Mouse (Mus musculus) right cerebral cortex, postnatal 36 days (tissue): ENCODE measurements around the gene Bcl7a.

ENCODE experiments used
- DNase-seq, 2 experiments: peaks; one replicate each; pipeline ENCODE4 v3.0.0; 2022; ENCODE audit warnings: low spot score in 2 of 2, mixed read lengths in 1 of 2

Gene Bcl7a

DNA sequence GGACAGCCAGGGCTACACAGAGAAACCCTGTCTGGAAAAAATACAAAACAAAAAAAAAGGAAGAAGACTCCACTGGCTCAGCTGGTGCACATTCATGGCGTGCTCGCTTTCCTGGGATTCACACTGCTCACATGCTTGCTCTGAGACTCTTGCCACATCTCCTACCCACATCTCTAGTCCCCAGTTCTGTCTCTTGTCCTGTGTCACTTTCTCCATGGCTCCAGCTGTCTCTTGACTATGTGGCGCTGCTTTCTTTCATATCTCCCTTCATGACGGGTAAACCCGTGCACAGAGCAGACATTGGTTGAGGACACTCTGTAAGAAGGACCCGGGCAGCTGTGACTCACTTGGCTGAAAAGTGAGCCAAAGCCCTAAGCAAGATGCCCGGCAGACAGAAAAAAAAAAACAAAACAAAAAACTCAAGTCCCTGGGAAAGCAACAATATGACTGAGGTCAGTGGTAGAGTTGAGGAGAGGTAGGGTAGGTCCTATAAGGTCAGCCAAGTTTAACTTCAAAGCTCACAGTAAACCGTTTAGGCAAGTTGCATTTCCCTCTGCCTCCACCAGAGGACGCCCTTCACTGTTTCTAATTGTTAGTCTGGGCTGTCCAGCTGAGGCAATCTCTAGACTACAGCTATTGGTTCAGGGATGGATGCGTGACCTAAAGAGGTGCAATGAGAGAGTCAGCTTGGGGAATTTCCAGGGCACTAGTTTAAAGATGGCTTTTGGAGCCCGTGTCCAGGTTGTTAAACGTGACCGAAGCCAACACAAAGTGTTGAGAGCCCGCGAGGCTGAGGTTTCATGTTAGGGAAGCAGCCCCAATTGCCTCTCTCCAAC, 33.7 kb downstream of the Bcl7a start:
- no peak for DNase-seq

DNA sequence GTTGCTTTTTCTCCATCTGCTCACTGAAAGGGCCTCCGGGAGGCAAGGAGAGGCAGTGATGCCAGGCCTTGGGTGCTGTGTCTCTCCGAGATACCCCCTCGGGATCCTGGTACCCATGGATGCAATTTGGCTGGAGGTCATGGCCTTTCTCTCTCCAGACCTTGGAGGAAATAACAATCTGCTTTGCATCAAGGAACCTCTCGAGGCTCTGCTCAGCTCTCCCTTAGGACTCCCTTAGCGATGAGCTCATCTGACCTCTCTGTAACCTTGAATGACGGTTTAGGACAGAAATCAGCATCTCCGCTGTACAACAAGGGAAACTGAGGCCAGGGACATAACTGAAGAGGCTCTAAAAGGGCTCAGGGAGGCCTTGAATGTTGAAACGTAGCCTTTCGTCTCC, 35.1 kb downstream of the Bcl7a start:
- no peak for DNase-seq

DNA sequence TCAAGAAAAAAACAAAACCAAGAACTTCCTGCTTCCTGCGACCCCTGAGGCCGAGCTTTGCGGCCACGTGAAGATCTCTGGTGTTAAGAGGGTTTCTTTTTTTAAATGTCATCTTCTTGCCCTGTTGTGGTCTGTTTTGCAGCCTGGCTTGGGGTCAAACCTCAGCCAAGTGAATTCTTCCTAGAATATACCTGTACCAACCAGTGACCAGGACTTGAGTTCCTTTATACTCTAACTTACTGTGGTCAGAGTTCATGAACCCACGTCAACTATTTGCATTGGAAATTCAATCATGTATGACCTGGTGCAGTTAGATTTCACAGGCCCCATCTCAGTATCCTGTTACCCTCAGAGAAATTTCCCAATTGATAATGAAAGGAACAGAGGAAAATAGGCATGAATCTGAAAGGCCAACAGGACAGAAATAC, 35.9 kb downstream of the Bcl7a start:
- DNase-seq, result no peak

DNA sequence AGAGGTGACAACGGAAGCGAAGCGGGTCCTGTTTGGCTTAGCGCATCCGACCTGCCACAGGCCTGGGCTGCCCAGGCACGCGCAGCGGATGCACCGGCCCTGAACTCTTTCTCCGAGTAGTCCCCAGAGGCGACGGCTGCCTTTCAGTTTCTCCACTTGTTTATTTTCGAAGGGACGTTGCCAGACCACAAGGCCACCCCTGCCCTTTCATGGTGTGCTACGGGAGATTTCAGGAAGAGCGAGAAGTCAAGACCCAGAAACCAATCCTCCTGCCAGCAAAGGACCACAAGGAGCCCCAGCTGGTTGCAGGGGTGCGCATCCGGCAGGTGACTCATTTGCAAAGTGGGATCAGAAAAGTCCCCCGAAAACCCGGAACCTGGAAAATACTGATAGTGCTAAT, 38.3 kb downstream of the Bcl7a start:
- DNase-seq, result no peak

DNA sequence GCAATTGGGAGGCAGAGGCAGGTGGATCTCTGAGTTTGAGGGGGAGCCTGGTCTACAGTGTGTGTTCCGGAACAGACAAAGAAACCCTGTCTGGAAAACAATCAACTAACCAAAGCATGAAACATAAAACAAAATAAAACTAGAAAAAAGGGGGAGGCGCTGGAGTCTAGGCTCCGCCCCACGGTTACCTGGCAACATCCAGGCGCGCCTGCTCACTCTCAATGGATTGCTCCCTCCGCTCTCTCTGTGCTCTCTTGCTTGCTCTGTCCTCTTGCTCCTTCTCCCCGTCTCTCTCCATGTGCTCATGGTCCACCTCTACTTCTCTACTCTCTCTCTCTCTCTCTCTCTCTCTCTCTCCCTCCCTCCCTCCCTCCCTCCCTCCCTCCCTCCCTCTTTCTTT, 39.1 kb downstream of the Bcl7a start:
- no peak for DNase-seq

DNA sequence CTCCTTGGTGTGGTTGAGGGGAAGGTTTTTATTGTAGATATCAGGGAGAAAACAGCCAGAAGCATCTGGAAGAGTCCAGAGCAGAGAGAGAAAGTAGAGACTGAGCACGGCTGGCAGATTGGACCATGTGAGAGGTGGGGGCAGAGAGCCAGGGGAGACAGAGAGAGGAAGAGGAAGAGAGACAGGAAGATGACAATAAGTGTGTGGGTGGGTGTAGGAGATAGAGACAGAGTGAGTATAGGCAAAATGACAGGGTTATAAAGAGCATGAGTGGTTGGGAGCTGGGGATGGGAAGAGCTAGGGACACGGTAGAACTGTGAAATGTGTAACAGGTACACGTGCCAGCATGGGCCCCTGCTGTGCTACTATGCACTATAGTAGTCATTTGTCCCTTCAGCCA, 44.8 kb downstream of the Bcl7a start:
- DNase-seq, result no peak

DNA sequence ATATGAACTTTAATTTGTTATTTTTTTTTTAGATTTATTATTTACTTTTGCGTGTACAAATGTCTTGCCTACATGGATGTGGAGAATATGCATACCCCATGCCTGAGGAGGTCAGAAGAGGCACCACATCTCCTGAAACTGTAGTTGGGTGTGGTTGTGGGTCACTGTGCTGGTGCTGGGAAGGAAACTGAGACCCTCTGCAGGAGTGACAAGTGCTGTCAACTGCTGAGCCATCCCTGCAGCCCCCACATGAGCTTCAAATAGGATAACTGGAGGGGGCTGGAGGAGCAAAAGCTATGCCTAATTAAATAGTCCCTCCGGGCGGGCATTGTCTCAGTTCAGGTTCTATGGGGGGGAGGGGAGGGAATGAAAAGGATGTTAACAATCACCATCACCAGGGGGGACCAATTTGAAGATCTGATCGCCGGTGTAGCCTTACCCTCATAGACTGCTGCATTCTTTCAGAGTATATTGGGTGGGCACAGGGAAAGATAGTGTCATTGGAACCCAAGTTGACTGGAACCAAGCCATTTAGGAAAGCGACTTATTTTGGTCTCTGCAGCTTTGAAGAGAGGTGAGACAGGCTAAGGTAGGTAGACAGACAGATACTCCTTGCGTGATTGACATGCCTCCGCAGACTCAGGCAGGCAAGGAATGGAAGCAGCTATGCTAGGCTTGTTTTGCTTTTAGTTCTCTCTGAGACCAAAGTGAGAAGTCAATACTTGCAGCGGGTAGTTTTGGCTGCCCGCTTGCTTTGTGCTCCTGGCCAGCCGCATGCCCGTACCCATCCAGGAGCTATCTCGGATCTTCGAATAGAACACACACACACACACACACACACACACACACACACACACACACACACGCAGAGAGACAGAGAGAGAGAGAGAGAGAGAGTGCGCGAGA, 47.2 kb downstream of the Bcl7a start:
- no peak for DNase-seq

DNA sequence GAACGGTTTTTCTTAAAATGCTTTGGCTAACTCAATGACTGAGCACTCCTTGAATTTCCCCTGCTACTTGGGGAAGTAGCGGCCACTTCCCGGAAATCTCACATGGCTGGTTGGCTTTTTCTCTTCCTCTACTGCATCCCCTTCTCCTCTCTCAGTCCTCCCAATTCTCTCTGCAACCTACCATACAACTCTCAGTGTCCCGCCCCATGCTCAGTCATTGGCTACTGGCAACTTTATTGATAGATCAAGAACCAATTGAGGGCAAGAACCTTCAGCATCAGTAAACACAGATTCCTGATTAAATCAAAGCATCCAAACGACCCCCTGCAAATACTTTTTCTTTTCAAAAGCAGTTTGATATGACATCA, 47.8 kb downstream of the Bcl7a start:
- no peak for DNase-seq

DNA sequence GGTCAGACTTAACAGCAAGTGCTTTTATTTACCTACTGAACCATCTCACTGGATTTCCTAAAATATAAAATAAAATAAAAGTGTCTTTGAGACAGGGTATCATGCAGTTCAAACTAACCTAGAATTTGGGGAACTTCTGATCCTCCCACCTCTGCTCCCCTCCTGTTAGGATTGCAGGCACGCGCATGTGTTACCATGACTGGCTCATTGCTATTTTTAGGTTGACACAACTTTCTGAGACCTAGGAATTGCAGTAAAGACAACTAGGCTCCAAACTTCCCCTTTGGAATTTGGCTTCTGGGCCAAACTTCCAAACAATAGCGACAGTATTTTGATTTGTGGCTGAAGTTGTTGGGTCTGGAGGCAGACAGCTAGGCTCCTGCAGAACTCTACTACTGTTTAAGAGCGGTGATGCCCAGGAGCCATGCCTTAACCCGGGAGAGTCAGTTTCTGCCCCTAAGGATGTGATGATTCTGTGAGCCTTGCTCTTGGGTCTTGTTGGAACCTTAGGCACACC, 50.2 kb downstream of the Bcl7a start:
- DNase-seq, result no peak

DNA sequence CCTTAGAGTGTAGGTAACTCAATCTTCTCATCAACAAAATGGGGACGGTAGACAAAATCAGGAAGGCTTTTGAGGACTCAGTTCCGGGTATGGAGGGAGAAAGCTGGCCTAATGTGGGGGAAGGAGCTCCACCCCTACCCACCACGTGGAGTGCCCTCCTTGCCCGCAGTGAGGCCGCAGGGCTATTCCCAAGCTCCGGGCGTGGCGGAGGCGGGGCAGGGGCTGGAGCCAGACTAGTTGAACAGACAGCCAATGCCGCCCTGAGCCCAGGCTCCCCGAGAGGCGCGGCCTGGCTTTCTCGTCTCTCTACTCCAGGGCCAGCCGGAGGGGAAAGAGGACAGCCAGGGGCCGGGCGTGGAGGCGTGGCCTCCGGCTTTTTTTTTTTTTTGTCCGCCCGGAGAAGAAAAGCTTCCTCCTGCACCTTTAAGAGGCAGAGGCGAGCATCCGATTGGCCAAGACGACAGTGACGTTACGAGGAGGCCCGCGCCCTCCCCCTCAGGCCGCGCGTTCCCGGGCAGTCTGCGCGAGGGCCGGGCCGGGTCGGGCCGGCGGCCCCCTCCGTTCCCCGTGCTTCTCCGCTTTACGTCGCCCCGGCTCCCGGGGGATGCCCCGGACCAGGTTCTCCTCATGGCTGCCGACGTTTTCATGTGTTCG, 50.8 kb downstream of the Bcl7a start, which contains the start of gene Mlxip:
TSS of gene Mlxip (plus strand) at position 496 of the 654 bp plus-strand sequence.
- peak; percentile 85 to 91 for DNase-seq

DNA sequence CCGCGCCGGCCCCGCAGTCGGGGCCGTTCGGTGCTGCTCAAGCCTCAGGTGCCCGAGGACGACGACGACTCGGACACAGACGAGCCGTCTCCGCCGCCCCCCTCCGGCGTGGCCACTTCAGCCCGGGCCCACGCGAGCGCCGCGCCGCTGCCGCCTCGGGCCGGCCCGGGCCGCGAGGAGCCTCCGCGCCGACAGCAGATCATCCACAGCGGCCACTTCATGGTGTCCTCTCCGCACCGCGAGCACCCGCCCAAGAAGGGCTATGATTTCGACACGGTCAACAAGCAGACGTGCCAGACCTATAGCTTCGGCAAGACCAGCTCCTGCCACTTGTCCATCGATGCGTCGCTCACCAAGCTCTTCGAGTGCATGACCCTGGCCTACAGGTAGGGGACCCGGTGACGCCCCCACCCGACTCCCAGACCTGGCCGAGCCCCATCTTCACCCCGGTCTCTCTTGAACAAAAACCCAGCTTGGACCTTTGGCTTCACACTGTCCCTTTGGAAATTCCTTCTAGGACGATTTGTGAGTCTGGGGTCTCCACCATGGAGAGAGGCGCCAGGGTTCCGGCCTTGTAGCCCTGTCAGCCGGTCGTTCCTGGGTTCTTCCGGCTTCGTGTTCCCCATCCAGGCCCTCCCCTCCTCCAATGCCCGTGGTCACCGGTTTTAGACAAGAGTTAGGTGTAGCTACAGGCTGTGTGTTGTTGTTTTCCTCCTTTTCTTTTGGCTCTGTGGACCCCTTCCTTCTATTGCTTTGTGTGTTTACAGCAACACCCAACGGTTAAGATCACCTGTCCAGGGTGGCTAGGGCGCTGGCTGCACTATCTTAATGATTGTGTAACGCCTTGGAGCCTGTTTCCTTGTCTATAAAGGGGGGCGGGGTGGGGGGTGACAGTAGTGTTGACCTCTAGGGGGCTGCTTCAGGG, 51.6 kb downstream of the Bcl7a start:
- DNase-seq, result no peak

DNA sequence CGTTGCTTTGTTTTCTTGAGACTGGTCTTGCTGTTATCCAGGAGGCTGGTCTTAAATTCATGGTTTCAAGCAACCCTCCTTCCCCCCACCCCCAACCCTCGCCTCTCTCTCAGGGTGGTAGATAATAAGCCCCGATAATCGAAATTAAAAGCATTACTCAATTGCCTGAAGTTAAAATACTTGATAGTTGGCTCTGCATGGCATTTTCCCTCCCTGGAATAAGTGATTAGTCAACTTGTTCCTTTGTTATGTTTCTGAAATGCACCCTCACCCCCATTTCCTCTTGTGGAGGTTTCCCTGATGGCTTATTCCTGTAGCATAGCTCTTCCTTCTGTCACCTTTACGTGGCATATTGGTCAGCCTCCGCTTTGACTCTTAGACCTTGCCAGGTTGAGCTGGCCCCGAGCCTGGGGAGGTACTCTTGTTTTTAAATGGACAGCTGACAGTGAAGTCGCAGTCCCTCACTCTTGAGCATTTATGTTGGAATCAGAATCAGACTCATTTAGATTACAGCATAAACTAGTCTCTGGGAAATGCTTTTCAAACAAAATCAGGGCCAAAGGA, 53.3 kb downstream of the Bcl7a start:
- no peak for DNase-seq

DNA sequence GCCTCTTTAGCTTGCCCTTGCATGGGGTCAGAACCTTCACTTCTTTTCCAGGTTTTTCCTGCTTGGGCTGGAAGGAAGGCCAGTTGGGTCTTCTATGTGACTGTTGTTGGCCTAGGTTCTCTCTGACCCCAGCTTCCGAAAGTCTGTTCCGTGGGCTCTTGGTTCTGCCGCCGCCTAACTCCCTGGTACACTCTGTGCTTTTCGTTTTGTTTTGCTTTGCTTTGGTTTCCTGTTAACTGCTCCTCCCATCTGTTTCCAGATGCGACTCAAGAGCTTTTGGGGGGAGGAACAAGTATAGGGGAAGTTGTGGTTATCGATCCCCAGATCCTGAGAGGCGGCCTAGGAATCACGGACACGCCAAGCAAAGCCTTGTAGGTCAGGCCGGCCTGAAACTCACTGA, 54.2 kb downstream of the Bcl7a start:
- DNase-seq, result peak in 1 of 2 experiments; percentile 30

DNA sequence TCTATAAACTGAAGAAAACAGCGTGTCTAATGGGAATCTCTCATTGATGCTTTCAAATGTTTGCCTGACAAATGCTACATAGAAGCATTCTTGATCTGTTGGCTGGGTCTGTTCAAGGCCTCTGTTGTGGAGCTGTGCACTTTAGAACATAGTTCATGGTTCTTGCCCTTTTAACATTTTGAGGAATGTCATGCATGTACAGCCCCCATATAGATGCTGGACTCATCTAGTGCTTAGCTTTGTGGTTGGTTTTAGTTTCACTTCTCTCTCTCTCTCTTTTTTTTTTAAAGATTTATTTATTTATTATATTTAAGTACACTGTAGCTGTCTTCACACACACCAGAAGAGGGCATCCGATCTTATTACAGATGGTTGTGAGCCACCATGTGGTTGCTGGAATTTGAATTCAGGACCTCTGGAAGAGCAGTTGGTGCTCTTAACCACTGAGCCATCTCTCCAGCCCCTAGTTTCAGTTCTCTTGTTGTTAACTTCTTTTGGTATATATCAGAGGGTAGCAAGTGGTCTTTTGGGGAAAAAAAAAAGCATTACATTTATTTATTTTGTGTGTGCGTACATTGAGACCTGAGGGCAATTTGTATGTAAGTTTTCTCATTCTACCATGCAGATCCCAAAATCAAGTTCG, 55.3 kb downstream of the Bcl7a start:
- DNase-seq, result no peak

DNA sequence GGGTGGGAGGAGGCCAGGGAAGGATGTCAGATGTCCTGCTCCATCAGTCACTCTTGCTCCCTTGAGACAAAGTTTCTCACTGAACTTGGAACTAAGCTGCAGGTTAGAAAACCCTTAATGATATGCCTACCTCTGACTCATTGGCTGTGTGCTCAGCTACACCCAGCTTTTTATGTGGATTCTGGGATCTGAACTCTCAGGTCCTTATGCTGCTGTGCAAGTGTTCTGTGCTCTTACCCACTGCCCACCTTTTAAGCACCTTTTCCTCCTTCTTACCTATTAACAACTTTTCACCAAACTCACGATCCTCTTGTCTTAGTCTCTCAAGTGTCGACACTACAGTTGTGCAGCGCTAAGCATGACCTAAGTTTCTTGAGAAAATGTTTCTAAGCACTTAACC, 60.8 kb downstream of the Bcl7a start:
- no peak for DNase-seq

DNA sequence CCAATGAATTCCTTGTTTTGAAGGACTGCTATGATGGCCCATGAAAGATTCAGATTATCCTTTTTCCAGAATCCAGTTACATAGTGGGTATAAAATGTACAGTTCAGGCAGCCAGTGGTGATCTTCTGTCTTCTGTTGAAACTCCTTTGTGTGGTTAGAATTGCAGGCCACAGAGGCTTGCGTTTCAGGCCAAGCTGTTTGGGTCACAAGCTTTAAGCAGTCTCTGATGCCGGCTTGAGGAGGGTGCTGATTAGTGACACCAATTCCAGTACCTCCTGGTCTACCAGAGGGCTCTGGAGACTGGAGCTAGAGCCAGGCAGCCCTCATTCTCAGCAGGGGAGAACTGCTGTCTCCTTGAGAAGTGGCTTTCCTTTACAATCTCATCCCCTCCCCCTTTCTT, 63.3 kb downstream of the Bcl7a start:
- no peak for DNase-seq

DNA sequence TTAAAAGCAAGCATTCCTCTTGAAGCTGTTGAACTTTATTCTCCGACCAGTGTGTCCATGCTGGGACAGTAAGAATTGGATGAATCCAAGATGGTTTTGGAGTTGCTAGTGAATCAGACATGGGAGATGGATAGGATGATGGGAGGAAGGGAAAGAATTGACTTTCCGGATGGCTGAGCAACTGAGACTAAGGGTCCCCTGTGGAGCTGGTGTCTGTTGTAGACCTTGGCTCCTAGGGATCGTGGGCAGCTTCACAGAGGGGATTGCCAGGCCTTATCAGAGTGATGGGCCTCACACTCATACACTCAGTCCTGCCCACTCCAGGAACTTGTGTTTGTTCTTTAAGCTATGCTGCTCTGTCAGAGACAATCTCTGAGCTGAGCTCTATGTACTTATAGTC, 64.5 kb downstream of the Bcl7a start:
- no peak for DNase-seq

DNA sequence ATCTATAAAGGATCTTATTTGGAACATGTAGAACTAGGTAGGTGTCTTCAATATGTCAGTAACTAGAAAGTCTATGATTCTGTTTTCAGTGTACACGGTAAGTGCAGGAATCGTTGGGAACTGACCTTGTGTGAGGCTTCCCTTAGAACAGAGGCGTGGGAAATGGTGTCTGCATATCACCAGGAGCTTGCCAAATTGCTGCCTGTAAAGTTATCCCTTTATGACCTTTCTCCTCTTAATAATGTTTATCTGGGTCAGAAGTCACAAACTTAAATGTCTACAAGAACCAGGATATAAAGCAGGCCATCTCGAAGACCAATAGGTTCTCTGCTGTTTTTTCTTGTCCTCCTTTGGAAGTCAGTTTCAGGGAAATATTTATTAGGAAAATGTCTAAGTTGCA, 68.6 kb downstream of the Bcl7a start:
- DNase-seq, result no peak

DNA sequence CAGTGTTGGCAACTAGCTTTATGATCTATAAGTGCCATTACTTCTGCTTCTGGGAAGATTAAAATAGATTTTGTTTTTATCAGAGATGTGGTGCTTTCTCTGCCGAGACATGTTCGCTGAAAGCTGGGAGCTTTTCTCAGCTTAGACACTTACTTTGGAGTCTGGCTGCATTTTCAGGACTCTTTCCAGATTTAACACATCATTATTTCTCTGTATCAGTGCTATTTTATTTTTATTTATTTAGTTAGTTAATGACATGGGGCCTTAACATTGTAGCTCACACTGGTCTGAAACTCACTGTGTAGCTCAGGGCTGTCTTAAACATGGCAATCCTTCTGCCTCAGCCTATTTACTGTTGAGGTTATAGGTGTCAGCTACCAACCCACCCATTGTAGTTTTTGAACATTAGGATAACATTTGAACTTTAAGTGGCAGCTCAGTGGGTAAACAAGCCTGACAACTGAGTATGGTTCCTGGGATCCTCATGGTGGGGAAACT, 70.3 kb downstream of the Bcl7a start:
- DNase-seq, result no peak

DNA sequence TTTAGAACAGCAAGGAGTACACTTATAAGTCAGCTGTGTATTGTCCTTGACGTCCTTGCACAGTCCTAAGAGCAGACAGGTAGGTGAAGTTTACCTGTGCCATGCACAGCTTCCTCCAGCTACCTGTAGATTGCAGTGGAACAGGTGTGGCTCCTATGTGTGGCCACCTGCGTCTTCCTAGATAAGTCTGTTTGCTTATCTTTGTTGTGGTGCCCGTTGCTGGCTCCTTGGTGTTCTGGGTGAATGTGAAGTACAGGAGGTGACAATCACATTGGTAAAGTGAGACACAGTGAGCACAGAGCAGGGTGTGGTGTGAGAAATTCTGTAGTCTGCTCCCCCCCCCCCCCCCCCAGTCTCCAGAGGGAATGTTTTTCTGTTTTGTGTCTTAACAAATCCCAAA, 72.5 kb downstream of the Bcl7a start:
- DNase-seq, result no peak
